Mouse (Mus musculus): ENCODE measurements at regions not wholly inside any gene's neighbourhood (a gene's known extent, or its start where the extent isn't known, plus 50 kb on each side); places are given as distances from the start of the nearest gene placed in this dataset.
A peak's percentile ranks its signal among the peaks of the same experiment; 100 is the strongest.

DNA sequence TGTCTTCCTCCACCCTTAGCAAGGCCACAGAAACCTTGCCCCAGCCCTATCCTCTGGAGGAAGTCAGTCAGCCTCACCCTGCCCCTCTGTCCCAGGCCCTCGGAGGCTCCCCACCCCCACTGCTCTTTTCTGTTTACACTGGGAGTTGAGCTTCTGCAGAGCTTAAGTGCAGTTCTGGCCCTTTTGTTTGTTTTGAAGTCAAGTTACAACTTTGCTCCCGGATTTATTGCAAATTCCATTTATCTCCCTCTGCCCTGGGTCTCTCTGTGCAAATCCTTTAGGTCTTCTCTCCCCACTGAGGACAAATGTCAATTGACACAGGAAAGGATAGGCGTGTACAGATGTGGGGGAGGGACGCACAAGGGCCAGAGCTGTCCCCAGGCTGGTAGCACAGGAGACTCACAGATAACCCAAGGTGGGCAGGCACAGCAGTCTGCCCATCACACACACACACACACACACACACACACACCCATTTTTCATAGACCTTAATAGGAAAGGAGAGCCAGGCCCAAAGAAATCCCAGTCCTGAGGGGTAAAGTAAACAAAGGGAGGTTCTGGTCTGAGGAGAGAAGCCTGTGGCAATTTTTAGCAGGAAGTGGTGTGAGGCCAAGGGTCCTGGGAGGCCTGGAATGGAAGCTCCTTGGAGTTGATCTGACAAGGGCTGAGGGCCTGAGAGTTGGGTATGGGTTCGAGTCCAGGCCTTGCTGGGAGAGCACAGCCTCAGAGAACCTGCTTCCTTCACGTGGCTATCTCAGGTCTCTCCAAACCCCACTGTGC, 167.9 kb downstream of the Zfp36l1 start:
- peak; percentile 52 for DNase-seq (ENCODE audit: low read depth, low spot score)

DNA sequence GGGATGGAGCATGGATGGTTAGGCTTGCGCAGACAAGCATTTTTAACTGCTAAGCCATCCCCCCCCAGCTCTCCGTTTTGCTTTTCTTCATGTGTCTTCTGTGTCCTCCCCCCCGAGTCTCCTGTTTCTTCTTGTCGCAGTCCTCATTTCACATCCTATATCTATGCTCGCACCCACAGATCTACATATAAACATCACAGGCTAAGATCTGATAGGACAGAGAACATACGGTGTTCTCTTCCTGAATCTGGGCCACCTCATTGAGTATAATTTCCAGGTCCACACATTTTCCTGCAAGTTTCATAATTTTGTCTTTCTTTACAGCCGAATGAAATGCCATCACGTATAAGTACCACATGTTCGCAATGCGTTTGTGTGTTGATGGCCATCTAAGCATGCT, 168.7 kb downstream of the Zfp36l1 start:
- no peak for DNase-seq (ENCODE audit: low read depth, low spot score)

DNA sequence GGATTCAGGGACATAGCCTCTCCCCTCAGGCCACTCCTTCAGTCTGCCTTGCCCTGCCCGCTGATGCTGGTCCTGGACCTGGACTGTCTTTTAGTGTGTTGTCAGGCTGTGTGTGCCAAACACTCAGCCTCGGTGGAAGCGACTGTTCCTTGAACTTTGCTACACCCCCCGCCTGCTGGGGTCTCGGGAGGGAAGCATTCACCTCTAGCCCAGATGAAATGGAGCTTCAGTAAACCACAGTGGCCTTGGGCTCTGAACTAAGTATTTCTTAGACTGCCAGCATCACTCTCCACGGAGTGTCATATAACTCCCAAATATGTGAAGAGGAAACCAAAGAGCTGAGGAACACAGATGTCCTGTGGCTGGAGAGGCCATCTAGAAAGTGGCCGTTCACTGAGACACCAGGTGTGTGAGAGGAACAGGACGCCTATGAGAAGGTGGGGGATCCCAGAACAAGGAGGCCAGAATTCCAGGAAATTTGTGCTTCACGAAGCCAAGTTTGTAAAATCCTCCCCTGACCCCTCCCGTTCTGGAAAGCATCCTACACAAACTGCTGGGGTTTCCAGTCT, 170.2 kb downstream of the Zfp36l1 start:
- no peak for DNase-seq (ENCODE audit: low read depth, low spot score)

DNA sequence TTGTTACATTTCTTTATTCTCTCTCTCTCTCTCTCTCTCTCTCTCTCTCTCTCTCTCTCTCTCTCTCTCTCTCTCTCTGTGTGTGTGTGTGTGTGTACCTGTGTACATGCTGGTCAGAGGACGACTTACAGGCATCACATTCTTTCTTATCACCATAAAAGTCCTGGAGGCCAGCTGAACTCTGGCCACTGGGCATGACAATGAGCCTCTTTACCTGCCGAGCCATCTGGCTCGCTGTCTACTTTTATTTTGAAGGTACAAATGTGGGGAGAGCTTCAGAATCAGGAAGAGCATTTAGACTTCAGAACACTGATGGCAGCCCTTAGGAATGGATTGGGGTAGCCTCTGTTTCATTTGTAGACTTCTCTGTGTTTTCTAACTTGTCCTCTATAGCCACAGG, 171.0 kb downstream of the Zfp36l1 start:
- peak; percentile 56 for DNase-seq (ENCODE audit: low read depth, low spot score)

DNA sequence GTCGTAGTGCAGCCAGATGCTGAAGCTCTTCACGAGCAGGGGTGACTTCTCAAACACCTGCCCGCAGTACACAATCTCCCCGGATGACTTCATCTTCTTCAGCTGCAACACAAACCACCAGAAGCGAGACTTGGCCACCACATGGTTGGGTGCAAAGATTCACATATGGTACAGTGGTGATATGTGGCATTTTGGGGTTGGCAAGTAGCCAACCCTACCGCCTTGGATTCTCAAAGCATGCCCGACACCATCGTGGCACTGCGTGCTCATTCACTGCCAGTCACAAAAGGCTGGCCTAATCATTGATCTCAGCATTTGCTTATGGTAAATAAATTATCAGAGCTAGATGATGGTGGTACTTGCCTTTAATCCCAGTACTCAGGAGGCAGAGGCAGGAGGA, 173.4 kb downstream of the Zfp36l1 start:
- DNase-seq (ENCODE audit: low read depth, low spot score): no peak

DNA sequence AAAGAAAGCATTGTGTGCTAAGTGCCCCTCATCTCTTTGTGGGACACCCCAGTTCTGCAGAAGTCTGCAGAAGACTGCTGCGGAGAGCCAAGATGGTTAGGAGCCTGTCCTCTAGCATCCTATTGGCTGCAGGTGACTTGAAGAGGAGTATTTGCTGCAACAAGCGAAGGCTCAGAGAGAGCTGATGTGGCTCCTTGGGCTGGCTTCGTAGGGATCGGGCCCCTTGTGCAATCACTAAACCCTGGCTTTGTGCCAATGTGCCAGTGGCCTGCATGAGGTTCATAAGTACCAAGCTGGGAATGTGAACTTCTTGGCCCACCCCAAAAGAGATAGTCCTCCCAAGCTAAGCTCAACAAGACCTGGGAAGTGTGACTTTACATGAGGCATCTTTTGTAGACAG, 174.9 kb downstream of the Zfp36l1 start:
- no peak for DNase-seq (ENCODE audit: low read depth, low spot score)

DNA sequence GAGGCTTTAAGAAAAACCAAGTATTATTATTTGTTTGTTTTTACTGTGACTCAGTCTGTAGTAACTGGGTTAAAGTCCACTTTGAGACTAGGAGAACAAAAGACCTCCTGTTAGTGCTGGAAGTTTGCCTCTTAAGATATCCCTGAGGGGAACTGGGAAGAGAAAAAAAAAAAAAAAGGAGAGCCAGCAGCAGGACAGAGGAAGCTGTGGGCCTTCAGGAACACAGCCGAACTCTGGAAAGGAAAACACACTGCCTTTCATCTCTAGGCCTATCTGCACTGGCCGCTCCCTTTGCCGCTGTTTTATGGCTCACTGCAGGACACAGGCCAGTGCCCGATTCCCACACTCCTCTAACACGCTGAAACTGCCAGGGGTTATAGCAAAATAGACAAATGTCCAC, 176.1 kb downstream of the Zfp36l1 start:
- no peak for DNase-seq (ENCODE audit: low read depth, low spot score)

DNA sequence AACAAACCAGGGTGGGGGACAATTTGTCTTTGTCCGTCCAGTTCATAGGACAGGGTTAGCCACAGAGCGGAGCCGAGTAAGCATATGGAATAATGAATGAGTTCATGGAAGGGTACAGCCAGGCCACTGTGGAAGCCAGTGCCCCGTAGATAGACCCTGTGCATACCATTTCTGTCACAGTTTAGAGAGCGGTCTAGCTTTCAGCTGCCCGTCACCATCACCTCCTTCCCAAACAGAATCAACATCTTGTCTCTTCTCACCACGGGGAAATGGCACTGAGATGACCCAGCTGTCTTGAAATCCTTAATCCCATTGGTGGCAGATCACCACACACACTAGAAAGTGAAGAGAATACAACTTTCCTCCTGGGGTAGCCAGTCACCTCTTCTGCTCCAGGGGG, 178.7 kb downstream of the Zfp36l1 start:
- no peak for DNase-seq (ENCODE audit: low read depth, low spot score)

DNA sequence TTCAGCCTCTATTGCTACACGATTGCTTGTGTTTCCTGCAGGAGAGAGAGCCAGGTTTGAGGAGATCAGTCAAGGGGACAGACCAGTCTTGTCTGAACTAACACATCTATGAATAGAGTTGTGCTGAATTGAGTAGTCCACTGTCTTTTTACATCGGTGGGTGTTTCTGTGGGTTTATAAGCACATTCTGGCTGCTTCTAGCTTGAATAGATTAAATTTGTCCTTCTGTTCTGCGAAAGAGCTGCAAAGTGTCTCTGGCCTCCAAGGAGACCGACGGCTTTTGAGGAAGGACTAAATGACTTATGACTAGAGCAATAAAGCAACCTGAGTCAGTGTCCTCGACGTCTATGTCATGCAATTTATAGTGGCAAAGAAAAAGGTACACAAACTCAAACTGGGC, 179.9 kb downstream of the Zfp36l1 start:
- no peak for DNase-seq (ENCODE audit: low read depth, low spot score)

DNA sequence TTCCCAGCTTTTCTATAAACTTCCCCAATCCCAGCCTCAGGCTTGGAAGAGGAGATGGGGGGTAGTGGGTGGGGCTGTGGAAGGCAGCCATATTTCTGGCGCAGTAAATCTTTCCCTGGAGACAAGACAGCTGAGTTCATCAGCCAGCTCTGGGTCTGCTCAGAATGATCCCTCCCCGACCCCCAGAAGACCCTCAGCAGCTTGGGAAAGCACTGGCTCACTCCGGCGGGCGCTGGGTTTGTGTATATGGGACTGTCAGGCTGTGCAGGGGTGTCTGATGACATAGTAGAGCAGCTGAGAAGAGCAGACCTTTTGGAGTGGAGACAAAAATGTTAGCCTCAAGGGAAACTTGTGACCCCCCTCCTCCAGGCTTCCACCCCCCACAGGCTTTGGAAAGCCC, 181.4 kb downstream of the Zfp36l1 start:
- DNase-seq (ENCODE audit: low read depth, low spot score): no peak

DNA sequence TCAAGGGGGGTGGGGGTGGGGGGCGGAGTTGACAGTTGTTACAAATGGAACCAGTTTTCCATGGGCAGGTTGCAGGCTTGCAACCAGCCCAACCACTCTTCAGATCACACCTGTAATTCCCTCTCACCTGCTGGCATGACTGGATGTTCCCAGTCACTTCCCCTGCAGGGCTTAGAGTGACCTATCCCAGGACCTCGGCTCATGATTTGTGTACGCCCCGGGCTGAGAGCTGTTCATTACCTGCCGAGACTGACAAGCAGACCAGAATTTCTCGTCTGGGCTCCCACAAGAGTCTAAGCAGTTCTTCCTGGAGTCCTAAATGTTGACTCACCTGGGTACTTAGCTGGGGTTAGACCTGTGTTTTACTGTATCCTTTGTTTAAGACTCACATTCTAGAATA, 183.0 kb downstream of the Zfp36l1 start:
- DNase-seq (ENCODE audit: low read depth, low spot score): no peak

DNA sequence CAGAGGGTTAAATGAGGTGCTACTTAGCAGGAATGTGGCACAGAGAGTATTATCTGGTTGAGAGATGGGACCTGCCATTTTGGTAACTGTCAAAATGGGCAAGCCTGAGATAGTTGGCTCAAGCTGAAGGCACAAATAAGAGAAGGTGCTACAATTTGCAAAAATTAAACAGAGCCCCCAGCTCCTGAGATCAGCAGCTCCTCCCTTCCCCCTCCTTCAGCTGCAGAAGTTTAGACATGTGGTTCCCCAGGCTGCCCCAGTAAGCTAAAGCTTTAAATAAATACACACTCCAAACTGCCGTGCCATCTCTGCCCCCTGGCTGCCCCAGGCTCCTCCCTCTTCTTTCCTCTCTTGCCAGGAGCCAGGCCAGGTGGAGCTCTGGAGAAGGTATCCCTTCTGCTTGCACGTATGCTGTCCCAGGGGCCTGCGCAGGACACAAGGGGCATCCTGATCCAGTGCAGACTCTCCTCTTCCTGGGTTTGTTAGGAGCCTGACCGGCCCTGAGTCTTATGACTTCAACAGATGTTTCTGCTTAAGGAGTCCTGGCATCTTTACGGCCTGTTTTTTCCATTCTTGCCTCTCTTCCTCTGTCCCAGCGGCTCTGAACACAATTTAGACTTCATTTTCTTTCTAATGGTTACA, 184.0 kb downstream of the Zfp36l1 start:
- no peak for DNase-seq (ENCODE audit: low read depth, low spot score)

DNA sequence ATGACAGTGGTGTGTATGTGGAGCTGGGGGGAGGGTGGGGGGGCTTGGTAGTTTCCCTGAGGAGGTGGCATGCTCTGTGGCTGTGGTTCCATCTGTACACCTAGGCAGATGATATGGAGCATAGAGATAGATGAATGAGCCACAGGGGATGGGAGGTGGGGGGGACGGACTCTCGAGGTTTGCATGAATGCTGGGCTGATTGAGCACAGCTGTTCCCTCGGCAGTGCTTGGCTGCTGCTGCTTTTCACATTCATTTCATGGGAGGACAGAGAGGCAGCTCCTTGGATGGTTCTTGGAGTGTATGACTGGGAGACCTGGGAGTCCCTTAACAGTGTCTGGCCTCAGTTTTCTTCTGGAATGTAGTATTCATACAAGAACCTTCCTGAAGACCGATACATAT, 184.5 kb downstream of the Zfp36l1 start:
- DNase-seq (ENCODE audit: low read depth, low spot score): no peak

DNA sequence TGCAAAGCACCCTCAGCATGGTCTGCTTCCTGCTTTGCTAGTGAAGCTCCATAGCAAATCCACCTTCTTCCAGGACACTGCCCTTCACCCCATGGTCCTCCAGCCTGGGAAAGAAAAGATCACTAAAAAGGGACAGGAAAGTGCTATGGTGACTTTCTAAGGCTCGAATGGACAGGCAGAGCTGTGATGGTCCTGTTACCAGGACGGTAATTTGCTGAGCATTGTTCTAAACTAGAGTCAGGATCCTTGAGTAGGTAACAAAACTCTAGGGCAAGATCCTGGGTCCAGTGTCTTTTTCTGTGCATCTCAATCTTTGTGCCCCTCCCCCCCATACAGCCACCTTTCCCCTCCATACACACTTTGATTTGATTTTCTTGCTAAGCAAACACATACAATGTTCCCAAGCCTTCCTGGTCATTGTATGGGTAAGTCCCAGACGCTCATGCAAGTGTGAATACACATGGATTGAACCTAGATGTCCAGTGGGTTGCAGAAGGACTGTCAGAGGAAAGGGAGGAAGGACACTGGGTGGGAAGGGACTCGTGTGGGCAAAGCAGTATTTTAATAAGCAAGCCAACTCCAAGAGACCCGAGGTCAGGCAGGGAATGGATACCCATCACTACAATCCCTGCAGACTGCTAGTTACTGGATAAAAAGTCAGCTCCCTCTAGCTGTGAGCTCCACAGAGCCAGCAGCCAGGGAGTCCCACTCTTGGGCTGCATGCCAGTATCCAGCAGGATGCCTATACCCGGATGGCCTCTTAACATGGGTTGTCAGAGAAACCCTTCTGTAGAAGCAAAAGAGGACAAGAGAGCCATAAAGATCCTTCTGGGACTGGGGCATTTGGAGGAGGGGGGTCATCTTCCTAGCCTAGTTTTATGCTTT, 186.9 kb downstream of the Zfp36l1 start:
- no peak for DNase-seq (ENCODE audit: low read depth, low spot score)

DNA sequence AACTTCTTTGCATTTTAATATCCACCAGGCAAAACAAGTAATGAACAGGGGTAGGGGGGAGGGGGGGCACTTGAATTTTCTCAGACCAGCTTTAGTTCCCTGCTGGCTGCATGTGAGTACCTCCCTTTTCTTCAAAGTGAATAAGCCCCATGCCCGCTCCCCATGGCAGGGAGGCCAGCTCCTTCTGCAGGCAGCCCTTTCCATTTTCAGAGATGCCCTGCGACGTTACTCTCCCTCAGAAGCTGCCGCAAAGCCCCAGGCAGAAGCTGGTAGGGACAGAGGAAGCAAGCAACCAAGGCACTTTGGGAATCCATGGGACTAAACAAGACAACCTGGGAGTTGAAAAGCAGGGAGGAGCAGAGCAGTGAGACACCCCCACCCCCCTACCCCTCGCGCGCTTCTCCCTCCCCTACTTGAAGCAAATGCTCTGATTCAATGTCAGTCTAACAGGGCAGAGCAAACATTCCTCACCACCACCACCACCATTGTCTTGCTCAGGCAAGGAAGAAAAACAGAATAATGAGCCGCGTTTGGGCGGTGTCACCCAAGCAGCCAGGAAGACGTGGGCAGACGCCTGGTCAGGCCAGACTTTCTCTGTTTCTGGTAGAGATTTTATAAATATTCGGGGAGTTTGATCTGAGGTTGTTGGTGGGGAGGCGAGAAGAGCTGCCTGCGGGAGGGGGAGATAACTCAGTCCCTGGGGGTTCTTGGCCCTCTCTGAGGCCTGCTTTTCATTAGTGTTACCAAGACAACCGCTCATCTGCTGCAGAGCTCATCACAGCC, 187.7 kb downstream of the Zfp36l1 start:
- peak; percentile 81 for DNase-seq (ENCODE audit: low read depth, low spot score)

DNA sequence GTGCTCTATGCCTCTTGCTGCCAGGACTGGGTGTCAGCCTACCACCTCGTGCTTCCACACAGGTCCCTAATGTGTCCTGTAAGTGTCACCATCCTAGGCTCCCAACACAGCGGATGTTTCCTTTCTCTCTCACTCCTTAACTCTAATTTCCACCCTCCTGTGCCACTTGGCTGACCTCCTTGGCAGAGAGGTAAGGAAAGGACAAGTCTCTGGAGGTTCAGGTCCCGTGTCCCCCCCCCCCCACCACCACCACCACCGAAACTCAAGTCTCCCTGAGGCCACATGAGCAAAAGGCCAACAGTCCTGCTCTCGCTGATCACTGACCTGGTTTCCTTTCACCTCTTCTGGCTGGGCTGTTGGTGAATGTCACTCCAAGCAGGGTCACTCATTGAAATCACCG, 189.0 kb downstream of the Zfp36l1 start:
- no peak for DNase-seq (ENCODE audit: low read depth, low spot score)

DNA sequence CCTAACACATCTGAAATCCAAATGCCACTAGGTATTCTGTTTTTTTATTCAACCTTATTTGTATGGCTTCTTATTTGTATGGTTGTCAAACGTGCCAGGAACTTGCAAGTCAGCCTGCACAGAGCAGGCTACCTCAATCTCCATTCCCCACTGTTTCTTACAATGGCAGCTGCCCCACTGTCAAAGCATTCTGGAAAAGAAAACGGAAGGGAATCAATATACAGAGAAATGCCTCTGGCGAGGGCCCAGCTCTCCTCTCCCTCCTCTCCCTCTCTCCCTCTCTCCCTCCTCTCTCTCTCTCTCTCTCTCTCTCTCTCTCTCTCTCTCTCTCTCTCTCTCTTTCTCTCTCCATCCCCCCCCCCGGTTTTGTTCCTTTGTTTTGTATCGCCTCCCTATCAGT, 191.0 kb downstream of the Zfp36l1 start:
- DNase-seq (ENCODE audit: low read depth, low spot score): no peak

DNA sequence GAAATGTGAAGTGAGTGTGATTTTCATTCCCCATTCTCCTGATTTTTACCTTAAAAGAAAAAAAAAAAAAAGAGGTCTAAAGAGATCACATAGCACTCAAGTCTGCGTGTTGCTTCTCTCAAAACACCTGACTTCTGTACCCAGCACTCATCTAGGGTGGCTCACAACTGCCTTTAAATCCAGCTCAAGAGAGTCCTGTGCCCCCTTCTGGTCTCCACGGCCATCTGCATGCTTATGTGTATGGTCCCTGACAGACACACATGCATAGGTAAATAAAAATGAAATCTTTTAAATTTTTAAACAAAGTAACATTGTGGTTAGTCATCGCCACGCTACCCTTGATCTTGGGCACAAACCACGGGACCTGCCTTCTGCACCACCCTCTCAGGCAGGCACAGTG, 193.8 kb downstream of the Zfp36l1 start:
- DNase-seq (ENCODE audit: low read depth, low spot score): peak; percentile 35

DNA sequence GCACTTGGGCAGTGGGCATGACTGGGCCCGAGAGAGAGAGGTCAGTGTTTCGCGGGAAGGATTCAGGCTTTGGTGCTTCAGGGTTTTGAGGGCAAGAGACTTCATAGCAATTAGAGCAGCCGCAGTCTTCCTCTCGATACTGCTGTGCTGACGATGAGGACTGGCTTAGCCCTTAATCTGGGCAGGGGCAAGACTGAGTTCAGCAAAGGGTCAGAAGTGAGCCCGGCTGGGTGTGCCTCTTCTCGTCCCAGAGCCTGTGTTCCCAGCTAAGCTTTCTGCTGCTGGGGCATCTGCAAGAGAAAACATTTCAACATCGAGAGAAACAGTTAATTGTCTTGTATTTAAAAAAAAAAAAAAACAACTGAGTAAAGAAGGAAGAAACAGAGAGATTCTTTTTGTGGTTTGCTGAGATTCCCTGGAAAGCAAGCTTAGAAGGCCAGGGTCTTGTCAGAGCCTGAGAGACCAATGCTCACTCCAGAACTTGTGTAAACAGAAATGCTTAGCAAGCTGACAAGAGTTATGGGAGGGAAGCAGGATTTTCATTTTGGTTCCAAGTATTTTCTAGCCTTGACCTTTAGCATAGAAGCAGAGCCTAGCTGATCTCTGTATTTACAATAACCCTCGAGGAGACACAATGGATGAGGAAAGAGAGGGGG, 195.1 kb downstream of the Zfp36l1 start:
- DNase-seq (ENCODE audit: low read depth, low spot score): peak; percentile 42

DNA sequence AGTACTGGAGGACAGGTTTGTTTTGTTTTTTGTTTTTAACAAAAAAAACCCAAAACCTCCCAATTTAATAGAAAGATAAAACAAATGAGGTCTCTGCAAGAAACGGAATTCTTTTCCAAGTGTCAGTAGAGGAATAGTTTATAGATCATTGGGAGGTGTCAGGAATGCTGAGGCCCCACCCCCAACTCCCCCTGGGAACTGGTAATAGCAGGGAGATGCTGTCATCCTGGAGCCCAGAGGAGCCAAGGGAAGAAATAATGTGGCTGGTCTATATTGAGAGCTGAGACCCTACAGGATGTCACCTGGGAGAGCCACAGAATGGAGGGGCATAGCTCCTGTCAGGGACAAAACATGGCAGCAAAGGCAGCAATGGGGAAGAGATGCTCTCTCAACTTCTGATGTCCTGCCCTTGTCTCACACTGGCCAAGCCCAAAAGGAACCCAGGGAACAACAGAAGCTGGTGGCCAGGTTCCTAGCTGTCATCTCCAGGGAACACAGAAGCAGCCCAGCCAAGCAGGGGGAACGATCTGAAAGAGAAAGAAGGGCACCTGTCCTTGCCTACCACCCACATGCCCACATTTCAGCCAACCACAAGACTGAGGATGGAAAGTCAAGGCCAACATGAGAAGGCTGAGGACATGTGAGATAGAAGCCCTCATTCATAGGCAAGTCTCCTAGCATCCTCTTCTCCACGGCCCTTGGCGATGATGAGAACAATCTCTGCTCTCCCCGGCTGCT, 195.7 kb downstream of the Zfp36l1 start:
- DNase-seq (ENCODE audit: low read depth, low spot score): no peak

Measured in ZHBTc4 (cell line).